Mouse (Mus musculus): Measurements from ENCODE around the gene Islr.

Islr gene

DNA sequence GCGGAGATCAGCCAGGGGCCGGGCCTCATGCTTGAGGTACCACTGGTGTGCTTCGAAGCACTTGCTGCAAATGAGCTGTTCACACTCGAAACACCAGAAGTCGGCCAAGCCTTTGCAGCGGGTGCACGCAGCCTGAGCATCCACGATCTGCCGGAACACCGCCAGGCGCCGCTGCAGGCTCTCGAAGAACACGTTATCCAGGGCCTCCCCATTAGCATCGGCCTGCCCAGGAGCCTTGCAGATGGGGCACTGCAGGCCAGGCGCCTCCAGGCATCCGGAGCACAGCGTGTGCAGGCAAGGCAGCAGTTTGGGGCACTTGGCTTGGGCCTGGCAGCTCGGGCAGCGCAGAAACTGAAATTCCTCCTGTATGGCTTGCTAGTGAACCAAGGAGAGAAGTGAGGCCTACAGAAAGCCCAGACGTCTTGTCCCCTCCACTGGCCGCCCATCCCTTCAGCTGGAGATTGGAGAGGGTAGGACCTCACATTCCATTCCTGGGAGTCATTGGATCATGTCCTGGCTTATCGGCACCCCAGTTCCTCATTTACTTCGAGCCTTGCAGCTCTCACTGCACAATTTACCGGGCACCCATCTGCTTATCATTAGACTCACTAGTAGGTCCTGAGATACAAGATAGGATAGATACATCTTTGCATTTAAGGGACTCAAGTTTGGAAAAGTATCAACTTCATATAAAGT is 43.1 kb upstream of the Islr start:
- H3K4me1 ChIP-seq (replicated peaks; ENCODE audit: low read depth, low read length), result peaks cover 73% of the 10 kb centered on the region
- peak overlapping the region; percentile 95 for H3K4me3 ChIP-seq (replicated peaks; ENCODE audit: low read length)
- peaks cover 49% of the 10 kb centered on the region for H3K36me3 ChIP-seq (ENCODE audit: insufficient read depth, low read length)
- H3K9me3 ChIP-seq (ENCODE audit: low read length), result no peaks in the 10 kb centered on the region
- TF ChIP-seq NANOG (IDR thresholded peaks at IDR 0.05; ENCODE audit: borderline replicate concordance, low read length) (no peak), CTCF (conservative IDR thresholded peaks at IDR 0.05; ENCODE audit: low read length) (peak; percentile 56)
- no peaks in the 10 kb centered on the region for H3K27me3 ChIP-seq (ENCODE audit: insufficient read depth, low read length)

GRCm38 (mm10) chr9:58246083-58246591 is 42.0 kb upstream of the Islr start:
- no peak for TF ChIP-seq CTCF (conservative IDR thresholded peaks at IDR 0.05; ENCODE audit: low read length)
- no peak for TF ChIP-seq POU5F1 (IDR thresholded peaks at IDR 0.05; ENCODE audit: borderline replicate concordance, low read length)
- no peak for TF ChIP-seq NANOG (IDR thresholded peaks at IDR 0.05; ENCODE audit: borderline replicate concordance, low read length)
- Histone ChIP-seq H3K9me3 (ENCODE audit: low read length) (no peaks in the 10 kb centered on the region), H3K4me1 (replicated peaks; ENCODE audit: low read depth, low read length) (peaks cover 73% of the 10 kb centered on the region), H3K36me3 (ENCODE audit: insufficient read depth, low read length) (peaks cover 56% of the 10 kb centered on the region), H3K27me3 (ENCODE audit: insufficient read depth, low read length) (no peaks in the 10 kb centered on the region), H3K4me3 (replicated peaks; ENCODE audit: low read length) (peak overlapping the region; percentile 95)

GRCm38 (mm10) chr9:58243696-58244095 is 39.6 kb upstream of the Islr start:
- no peaks in the 10 kb centered on the region for H3K9me3 ChIP-seq (ENCODE audit: low read length)
- H3K4me1 ChIP-seq (replicated peaks; ENCODE audit: low read depth, low read length), result peaks cover 80% of the 10 kb centered on the region
- TF ChIP-seq CTCF (conservative IDR thresholded peaks at IDR 0.05; ENCODE audit: low read length) (no peak), NANOG (IDR thresholded peaks at IDR 0.05; ENCODE audit: borderline replicate concordance, low read length) (no peak), POU5F1 (IDR thresholded peaks at IDR 0.05; ENCODE audit: borderline replicate concordance, low read length) (no peak)
- peaks cover 78% of the 10 kb centered on the region for H3K36me3 ChIP-seq (ENCODE audit: insufficient read depth, low read length)
- H3K27me3 ChIP-seq (ENCODE audit: insufficient read depth, low read length), result no peaks in the 10 kb centered on the region
- H3K4me3 ChIP-seq (replicated peaks; ENCODE audit: low read length), result peak overlapping the region; percentile 95

GRCm38 (mm10) chr9:58242696-58243095 is 38.6 kb upstream of the Islr start:
- Histone ChIP-seq H3K27me3 (ENCODE audit: insufficient read depth, low read length) (no peaks in the 10 kb centered on the region), H3K4me3 (replicated peaks; ENCODE audit: low read length) (peak overlapping the region; percentile 95), H3K36me3 (ENCODE audit: insufficient read depth, low read length) (peaks cover 82% of the 10 kb centered on the region), H3K9me3 (ENCODE audit: low read length) (no peaks in the 10 kb centered on the region), H3K4me1 (replicated peaks; ENCODE audit: low read depth, low read length) (peaks cover 81% of the 10 kb centered on the region)
- no peak for TF ChIP-seq CTCF (conservative IDR thresholded peaks at IDR 0.05; ENCODE audit: low read length)
- TF ChIP-seq POU5F1 (IDR thresholded peaks at IDR 0.05; ENCODE audit: borderline replicate concordance, low read length), result no peak
- no peak for TF ChIP-seq NANOG (IDR thresholded peaks at IDR 0.05; ENCODE audit: borderline replicate concordance, low read length)

GRCm38 (mm10) chr9:58241780-58242485 is 37.8 kb upstream of the Islr start:
- TF ChIP-seq CTCF (conservative IDR thresholded peaks at IDR 0.05; ENCODE audit: low read length), result no peak
- peak; percentile 60; the same call in 1 of the 2 replicates for TF ChIP-seq NANOG (IDR thresholded peaks at IDR 0.05; ENCODE audit: borderline replicate concordance, low read length)
- peaks cover 88% of the 10 kb centered on the region for H3K4me1 ChIP-seq (replicated peaks; ENCODE audit: low read depth, low read length)
- H3K27me3 ChIP-seq (ENCODE audit: insufficient read depth, low read length), result no peaks in the 10 kb centered on the region
- H3K9me3 ChIP-seq (ENCODE audit: low read length), result no peaks in the 10 kb centered on the region
- peaks cover 85% of the 10 kb centered on the region for H3K36me3 ChIP-seq (ENCODE audit: insufficient read depth, low read length)
- H3K4me3 ChIP-seq (replicated peaks; ENCODE audit: low read length), result peak overlapping the region; percentile 95

- H3K4me3 ChIP-seq (replicated peaks; ENCODE audit: low read length), result peak overlapping the region; percentile 69
- TF ChIP-seq CTCF (conservative IDR thresholded peaks at IDR 0.05; ENCODE audit: low read length) (no peak), POU5F1 (IDR thresholded peaks at IDR 0.05; ENCODE audit: borderline replicate concordance, low read length) (no peak), NANOG (IDR thresholded peaks at IDR 0.05; ENCODE audit: borderline replicate concordance, low read length) (no peak)
- H3K27me3 ChIP-seq (ENCODE audit: insufficient read depth, low read length), result no peaks in the 10 kb centered on the region
- H3K9me3 ChIP-seq (ENCODE audit: low read length), result no peaks in the 10 kb centered on the region
- H3K4me1 ChIP-seq (replicated peaks; ENCODE audit: low read depth, low read length), result peaks cover 71% of the 10 kb centered on the region
- peaks cover 83% of the 10 kb centered on the region for H3K36me3 ChIP-seq (ENCODE audit: insufficient read depth, low read length)
Measured at GRCm38 (mm10) chr9:58234502-58235015, 30.5 kb upstream of the Islr start.

DNA sequence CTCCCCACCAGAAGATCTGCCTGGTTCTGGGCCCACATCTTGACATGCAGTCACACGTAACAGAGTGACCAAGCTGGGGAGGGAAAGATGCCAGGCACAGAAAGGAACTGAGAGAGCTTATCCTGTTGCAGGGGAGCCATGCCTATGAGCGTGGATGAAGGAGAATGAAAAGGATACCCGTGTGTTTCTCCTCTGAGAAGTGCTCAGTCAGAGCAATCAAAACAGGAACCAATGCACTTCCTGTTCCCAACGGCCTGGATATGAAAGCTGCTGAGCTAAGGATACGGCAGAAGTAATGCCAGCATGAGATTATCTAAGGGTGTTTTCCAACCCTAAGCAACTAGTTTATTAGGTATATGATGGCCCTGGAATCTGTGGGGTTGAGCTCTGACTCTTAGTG is 28.3 kb upstream of the Islr start:
- peaks cover 74% of the 10 kb centered on the region for H3K4me1 ChIP-seq (replicated peaks; ENCODE audit: low read depth, low read length)
- H3K9me3 ChIP-seq (ENCODE audit: low read length), result no peaks in the 10 kb centered on the region
- no peaks in the 10 kb centered on the region for H3K27me3 ChIP-seq (ENCODE audit: insufficient read depth, low read length)
- TF ChIP-seq CTCF (conservative IDR thresholded peaks at IDR 0.05; ENCODE audit: low read length), result no peak
- TF ChIP-seq POU5F1 (IDR thresholded peaks at IDR 0.05; ENCODE audit: borderline replicate concordance, low read length), result no peak
- no peak for TF ChIP-seq NANOG (IDR thresholded peaks at IDR 0.05; ENCODE audit: borderline replicate concordance, low read length)
- H3K4me3 ChIP-seq (replicated peaks; ENCODE audit: low read length), result no peak overlapping the region
- H3K36me3 ChIP-seq (ENCODE audit: insufficient read depth, low read length), result peaks cover 91% of the 10 kb centered on the region

DNA sequence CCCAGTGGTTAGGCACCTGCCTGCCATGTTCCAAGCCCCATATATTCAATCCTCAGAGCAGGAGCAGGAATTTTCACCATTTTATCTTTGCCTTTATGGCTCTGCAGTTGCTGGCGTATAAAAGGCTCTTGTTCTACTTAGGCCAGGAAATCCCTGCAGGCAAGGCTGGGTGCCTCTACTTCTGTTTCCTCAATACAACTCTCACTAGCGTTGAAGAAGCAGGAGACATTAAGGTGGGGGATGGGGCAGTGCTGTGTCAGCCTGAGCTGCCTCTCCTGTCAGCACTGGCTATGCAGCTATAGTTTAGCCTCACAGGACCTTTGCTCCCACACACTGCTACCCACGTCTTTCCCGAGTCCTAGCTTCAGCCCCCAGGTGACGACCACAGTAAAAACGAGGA is 27.6 kb upstream of the Islr start:
- H3K36me3 ChIP-seq (ENCODE audit: insufficient read depth, low read length), result peaks cover 93% of the 10 kb centered on the region
- no peak overlapping the region for H3K4me3 ChIP-seq (replicated peaks; ENCODE audit: low read length)
- no peaks in the 10 kb centered on the region for H3K27me3 ChIP-seq (ENCODE audit: insufficient read depth, low read length)
- TF ChIP-seq POU5F1 (IDR thresholded peaks at IDR 0.05; ENCODE audit: borderline replicate concordance, low read length) (no peak), CTCF (conservative IDR thresholded peaks at IDR 0.05; ENCODE audit: low read length) (no peak), NANOG (IDR thresholded peaks at IDR 0.05; ENCODE audit: borderline replicate concordance, low read length) (no peak)
- H3K9me3 ChIP-seq (ENCODE audit: low read length), result no peaks in the 10 kb centered on the region
- H3K4me1 ChIP-seq (replicated peaks; ENCODE audit: low read depth, low read length), result peaks cover 74% of the 10 kb centered on the region
